Mouse (Mus musculus): ENCODE data around the gene Yipf4.

DNA sequence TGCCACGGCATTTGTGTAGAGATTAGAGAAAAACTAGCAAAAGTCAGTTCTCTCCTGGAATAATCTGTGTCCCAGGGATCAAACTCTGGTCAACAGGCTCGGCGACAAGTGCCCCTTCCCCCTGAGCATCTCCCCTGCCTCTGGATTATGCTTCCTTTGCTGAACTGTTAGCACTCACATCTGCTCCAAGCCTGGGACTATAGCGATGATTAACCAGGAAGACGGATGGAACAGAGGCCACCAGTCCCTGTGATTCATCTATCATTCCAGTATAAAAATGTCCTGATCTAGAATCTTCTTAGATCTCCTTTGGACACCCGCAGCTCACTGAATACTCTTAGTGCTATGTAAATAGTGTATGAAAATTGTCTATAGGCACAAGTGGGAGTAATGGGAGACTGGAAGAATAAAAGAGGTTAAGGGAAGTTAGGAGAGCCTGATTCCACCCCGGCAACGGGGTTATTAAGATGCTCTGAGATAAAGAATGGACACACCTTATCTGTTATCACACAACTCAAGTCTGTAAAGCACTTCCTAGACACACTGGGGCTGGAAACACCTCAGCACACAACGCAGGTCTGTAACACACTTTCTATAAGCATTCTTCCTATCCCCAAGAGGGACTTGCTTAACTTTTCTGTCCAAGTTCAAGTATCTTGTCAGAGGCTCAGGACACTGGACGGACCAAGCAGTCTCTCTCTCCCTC lies 31.2 kb upstream of the Yipf4 start:
- TF ChIP-seq CTCF (IDR thresholded peaks at IDR 0.05; ENCODE audit: low read depth, low read length) (no peak), POLR2A (IDR thresholded peaks at IDR 0.05; ENCODE audit: insufficient read depth, low read length) (no peak), EP300 (IDR thresholded peaks at IDR 0.05; ENCODE audit: insufficient read depth, low read depth, low read length) (no peak)
